Mouse (Mus musculus) intestine, embryonic 15.5 days (tissue): ENCODE results near the gene Cyp2t4. TPM values are rescaled to one million over a fixed set of nuclear protein-coding genes. Genes with fewer than 3 reads are reported as not detected.

ENCODE experiments used
- ATAC-seq: fragments of 200-750 bp; cut with Nextera tagmentation; 2 replicates; pipeline ENCODE4 v1.8.0; 2017; ENCODE audit warnings: moderate TSS enrichment, moderate library complexity
- H3K27ac ChIP-seq: fragments of 300-500 bp; sonication (generic); 2 replicates; pipeline ENCODE4 v1.5.1; 2015; ENCODE audit warnings: mild to moderate bottlenecking, inconsistent platforms
- H3K27me3 ChIP-seq: fragments of 300-500 bp; sonication (generic); replicated peaks from 2 replicates; pipeline ENCODE4 v1.6.1; 2015; ENCODE audit warnings: inconsistent platforms
- H3K36me3 ChIP-seq: fragments of 300-500 bp; sonication (generic); 2 replicates; pipeline ENCODE4 v1.6.1; 2015; ENCODE audit warnings: inconsistent platforms
- H3K4me1 ChIP-seq: fragments of 300-500 bp; sonication (generic); replicated peaks from 2 replicates; pipeline ENCODE4 v1.6.1; 2015; ENCODE audit warnings: inconsistent platforms
- H3K4me2 ChIP-seq: fragments of 300-500 bp; sonication (generic); replicated peaks from 2 replicates; pipeline ENCODE4 v1.6.1; 2015; ENCODE audit warnings: mild to moderate bottlenecking, inconsistent platforms
- H3K4me3 ChIP-seq: fragments of 300-500 bp; sonication (generic); replicated peaks from 2 replicates; pipeline ENCODE4 v1.5.1; 2015; ENCODE audit warnings: inconsistent platforms
- H3K9ac ChIP-seq: fragments of 300-500 bp; sonication (generic); 2 replicates; pipeline ENCODE4 v1.6.1; 2015; ENCODE audit warnings: inconsistent platforms
- H3K9me3 ChIP-seq: fragments of 300-500 bp; sonication (generic); 2 replicates; pipeline ENCODE4 v1.6.1; 2016; ENCODE audit warnings: inconsistent platforms
- WGBS: fragments of 180-500 bp; shearing (Covaris S2); methylation state at CpG from one replicate; pipeline ENCODE4 v1.1.7; 2015; 5-methylcytosine and 5-hydroxymethylcytosine counted together
- polyA plus RNA-seq: library from polyadenylated mRNA; unstranded; fragments of >200 nt; fragmentation: Nextera tagmentation; extraction: Ambion mirVana; gene quantifications from 2 replicates; pipeline ENCODE4 v1.2.1, GENCODE M21; 2015

Cyp2t4 gene
- polyA plus RNA-seq, 1 experiment from 2014 or later: 0.09 TPM

DNA sequence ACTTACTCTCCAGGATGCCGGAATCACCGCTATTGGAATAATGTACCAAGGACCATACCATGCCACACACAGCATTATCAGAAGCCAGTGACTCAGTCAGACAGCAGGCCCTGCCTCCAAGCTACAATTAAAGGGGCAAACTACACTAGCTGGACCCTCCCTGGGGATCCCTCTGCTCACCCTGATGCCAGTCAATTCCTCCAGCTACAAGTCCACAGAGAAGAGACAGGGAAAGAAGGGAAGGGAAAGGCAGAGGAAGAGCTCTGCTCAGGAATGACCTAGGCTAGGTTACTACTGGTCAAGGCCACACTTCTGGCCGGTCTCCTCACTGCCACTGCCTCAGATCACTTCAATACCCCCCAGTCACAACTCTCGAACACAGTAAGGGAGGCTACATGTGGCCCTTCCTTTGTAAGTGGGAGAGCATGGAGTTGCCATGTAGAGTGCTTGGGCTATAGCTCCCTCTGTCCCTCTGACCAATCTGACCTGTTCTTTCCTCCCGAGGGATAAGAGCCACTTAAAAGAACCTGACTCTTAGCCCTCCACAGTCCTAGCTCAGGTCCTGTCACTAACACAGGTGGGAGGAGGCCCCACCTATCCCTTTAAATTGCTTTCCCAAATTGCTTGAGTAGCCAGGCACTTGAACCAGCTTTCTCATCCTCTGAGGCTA, 9.4 kb downstream of the Cyp2t4 start:
- H3K4me3 ChIP-seq: no peak overlapping the region
- no peak for ATAC-seq
- 76% methylated on average over 5 of the region's 5 CpGs for WGBS
- H3K9ac ChIP-seq: peak overlapping the region; percentile 20; the same call in 1 of the 2 replicates
- H3K4me2 ChIP-seq: peak overlapping the region; percentile 78; the same call in 1 of the 2 replicates
- no peaks in the 10 kb centered on the region for H3K27me3 ChIP-seq
- peaks cover 55% of the 10 kb centered on the region for H3K4me1 ChIP-seq
- H3K9me3 ChIP-seq: no peaks in the 10 kb centered on the region
- H3K27ac ChIP-seq: no peak overlapping the region
- H3K36me3 ChIP-seq: peaks cover 17% of the 10 kb centered on the region; the same call in 1 of the 2 replicates

DNA sequence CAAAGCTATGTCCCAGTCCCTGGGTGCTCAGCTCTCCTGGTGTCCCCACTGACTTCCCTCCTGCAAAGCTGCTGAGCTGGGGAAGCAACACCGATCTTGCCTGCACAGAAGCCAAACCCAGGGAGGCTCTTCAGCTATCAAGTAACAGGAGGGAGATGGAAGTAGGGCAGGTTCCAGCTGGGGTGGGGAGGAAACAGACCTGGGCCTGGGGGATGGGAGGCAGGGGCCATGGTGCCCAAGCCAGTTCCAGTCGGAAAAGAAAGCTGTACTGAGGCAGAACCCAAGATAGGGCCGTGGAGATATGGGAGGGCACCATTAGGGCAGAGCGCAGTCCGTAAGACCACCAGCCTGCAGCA, 9.9 kb downstream of the Cyp2t4 start:
- H3K9me3 ChIP-seq: no peaks in the 10 kb centered on the region
- 78% methylated on average over 5 of the region's 5 CpGs for WGBS
- no peaks in the 10 kb centered on the region for H3K27me3 ChIP-seq
- peaks cover 15% of the 10 kb centered on the region; the same call in 1 of the 2 replicates for H3K36me3 ChIP-seq
- no peak overlapping the region for H3K4me3 ChIP-seq
- H3K4me2 ChIP-seq: peak overlapping the region; percentile 78
- no peak overlapping the region for H3K27ac ChIP-seq
- H3K4me1 ChIP-seq: peaks cover 55% of the 10 kb centered on the region
- H3K9ac ChIP-seq: peak overlapping the region; percentile 20; the same call in 1 of the 2 replicates
- no peak for ATAC-seq

DNA sequence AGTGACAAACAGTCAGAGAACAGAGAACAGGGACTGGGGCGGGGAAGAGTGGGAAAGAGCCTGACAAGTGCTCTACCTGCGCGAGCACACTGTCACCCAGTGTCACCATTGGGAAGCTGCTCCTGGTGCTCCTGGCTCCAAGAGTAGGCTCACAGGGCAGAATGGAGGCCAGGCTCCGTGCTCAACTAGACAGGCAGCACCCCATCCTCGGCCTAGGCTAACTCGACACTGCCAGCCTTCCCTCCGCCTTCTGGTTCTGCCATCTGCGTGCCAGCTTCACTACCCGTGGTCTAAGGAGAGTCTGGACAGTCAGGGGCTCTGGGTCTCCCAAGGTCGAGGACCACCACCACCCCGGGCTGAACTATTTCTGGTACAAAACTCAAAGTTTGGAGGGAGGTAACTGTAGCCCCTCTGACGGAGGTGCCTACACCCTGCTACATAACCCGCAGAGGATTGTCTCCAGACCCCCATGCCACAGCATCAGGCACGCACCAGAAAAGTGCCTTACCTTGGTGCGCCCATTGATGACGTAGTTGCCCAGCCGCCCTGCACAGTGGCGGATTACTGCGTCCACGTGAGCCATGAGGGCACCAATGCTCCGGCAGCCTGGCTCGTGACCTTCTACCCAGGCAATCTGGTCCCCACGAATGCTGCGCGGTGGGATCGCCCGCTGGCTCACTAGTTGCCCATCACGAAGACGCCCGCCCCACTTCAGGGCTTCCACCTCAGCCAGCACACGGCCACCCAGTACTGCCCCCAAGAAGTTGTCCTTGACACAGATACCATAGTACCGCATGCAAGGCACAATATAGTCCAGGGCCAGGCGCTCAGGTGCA, 10.8 kb downstream of the Cyp2t4 start:
- peaks cover 55% of the 10 kb centered on the region for H3K4me1 ChIP-seq
- H3K27me3 ChIP-seq: no peaks in the 10 kb centered on the region
- H3K9ac ChIP-seq: peak overlapping the region; percentile 83
- H3K4me2 ChIP-seq: peak overlapping the region; percentile 78
- no peaks in the 10 kb centered on the region for H3K9me3 ChIP-seq
- ATAC-seq: no peak
- 0 out of 2 replicates have a peak, but pooled peaks cover 7% of the 10 kb centered on the region for H3K36me3 ChIP-seq
- H3K27ac ChIP-seq: no peak overlapping the region
- peak overlapping the region; percentile 72 for H3K4me3 ChIP-seq
- 81% methylated on average over 33 of the region's 33 CpGs for WGBS

DNA sequence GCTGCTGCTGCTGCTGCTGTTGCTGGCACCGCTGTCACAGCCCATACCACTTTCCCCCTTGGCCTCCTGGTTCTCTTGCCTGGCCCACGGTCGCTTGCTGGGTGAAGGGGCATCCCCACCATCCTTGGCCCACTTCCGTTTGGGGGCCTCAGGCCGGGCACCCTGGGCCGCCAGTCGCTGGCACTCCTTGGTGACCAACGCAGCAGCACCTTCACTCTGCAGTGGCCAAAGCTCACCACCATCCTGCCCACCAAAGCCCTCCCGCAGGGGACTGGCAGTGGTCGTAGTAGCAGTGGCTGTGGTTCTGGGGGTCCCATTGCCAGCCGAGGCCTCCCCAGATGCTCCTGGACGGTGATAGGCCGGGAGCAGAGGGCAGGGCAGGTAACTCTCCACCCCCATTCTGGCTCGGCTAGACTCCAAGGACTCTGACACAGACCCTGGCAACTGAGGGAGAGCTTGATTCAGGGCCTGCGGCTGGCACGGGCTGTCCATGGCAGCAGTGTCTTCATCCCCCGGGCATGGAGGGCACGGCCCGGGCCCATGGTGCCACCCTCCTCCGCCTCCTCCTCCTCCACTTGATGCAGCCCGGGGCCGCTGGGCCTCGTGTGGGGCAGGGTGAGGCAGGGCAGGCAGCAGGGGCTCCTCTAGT, 11.6 kb downstream of the Cyp2t4 start:
- WGBS: 65% methylated on average over 23 of the region's 23 CpGs
- peak overlapping the region; percentile 78 for H3K4me2 ChIP-seq
- H3K4me1 ChIP-seq: peaks cover 52% of the 10 kb centered on the region
- peak overlapping the region; percentile 83 for H3K9ac ChIP-seq
- H3K27ac ChIP-seq: no peak overlapping the region
- no peaks in the 10 kb centered on the region for H3K27me3 ChIP-seq
- H3K9me3 ChIP-seq: no peaks in the 10 kb centered on the region
- ATAC-seq: no peak
- H3K36me3 ChIP-seq: 0 out of 2 replicates have a peak, but pooled peaks cover 3% of the 10 kb centered on the region
- H3K4me3 ChIP-seq: peak overlapping the region; percentile 72

DNA sequence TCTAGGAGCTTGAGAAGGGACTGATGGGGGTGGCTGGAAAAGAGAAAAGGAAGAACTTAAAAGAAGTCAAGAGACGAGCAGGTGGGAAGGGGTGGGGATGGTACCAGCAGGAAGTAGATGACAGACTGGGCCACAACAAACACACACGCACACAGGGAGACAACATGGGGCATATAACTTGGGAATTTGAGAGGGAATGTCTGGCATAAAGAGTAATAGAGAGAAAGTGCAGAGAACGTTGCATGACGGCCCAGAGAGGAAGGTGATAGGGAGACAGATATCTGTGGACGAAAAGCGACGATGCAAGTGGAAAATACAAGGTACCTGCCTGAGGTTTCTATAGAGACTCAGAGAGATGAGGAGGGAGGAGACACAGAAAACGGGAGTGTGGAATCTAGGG, 12.2 kb downstream of the Cyp2t4 start:
- Histone ChIP-seq H3K27ac (peak overlapping the region; percentile 98), H3K36me3 (0 out of 2 replicates have a peak, but pooled peaks cover 3% of the 10 kb centered on the region), H3K4me3 (peak overlapping the region; percentile 72), H3K4me2 (peak overlapping the region; percentile 78), H3K27me3 (no peaks in the 10 kb centered on the region), H3K9me3 (no peaks in the 10 kb centered on the region), H3K4me1 (peaks cover 48% of the 10 kb centered on the region), H3K9ac (peak overlapping the region; percentile 83)
- ATAC-seq: peak; percentile 10
- WGBS: 2% methylated on average over 8 of the region's 8 CpGs

GRCm38 (mm10) chr7:27166229-27166613, 12.7 kb downstream of the Cyp2t4 start:
- Histone ChIP-seq H3K4me2 (peak overlapping the region; percentile 78), H3K36me3 (0 out of 2 replicates have a peak, but pooled peaks cover 3% of the 10 kb centered on the region), H3K9ac (peak overlapping the region; percentile 83), H3K27ac (peak overlapping the region; percentile 98), H3K4me3 (peak overlapping the region; percentile 72), H3K9me3 (no peaks in the 10 kb centered on the region), H3K4me1 (peaks cover 43% of the 10 kb centered on the region), H3K27me3 (no peaks in the 10 kb centered on the region)
- ATAC-seq: peak; percentile 91
- under 1% methylated on average over 41 of the region's 43 CpGs for WGBS

GRCm38 (mm10) chr7:27166614-27167474, 13.3 kb downstream of the Cyp2t4 start, which contains the start of gene Egln2:
TSS of gene Egln2 (minus strand) at chr7:27166802.
- H3K36me3 ChIP-seq: 0 out of 2 replicates have a peak, but pooled peaks cover 3% of the 10 kb centered on the region
- 1% methylated on average over 51 of the region's 61 CpGs for WGBS
- H3K9ac ChIP-seq: peak within 1 kb of the TSS; percentile 83
- H3K27ac ChIP-seq: peak within 1 kb of the TSS; percentile 98
- no peaks in the 10 kb centered on the region for H3K9me3 ChIP-seq
- peak within 1 kb of the TSS; percentile 72 for H3K4me3 ChIP-seq
- H3K27me3 ChIP-seq: no peaks in the 10 kb centered on the region
- H3K4me2 ChIP-seq: peak within 1 kb of the TSS; percentile 78
- H3K4me1 ChIP-seq: peaks cover 38% of the 10 kb centered on the region
- ATAC-seq: peak; percentile 88

DNA sequence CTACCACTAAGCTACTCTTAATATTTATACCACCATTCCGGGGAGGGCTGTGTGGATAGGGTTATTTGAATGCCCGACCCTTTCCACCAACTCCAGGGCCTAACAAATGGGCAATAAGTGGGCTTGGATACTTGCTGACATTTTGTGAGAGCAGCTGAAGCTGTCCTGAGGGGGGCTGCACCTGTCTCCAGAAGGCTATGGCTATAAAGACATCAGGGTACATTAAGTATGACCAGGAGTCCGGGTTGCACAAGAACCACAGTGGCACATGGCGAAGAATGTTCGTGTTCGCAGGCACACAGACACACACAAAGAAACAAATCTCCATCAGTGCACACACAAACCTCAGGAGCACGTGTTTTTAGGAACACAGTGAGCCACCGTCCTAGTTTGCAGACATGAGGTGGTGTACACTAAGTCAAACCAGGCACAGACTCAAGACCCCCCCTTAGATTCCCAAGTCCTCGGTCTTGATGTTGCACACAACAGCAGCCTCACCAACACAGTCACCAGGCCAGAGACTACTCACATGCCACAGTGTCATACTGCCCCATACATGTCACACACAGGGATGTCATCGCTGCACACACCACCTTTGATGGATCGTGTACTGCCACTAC, 14.1 kb downstream of the Cyp2t4 start:
- peak overlapping the region; percentile 46; the same call in 1 of the 2 replicates for H3K9ac ChIP-seq
- peak overlapping the region; percentile 98 for H3K27ac ChIP-seq
- no peaks in the 10 kb centered on the region for H3K9me3 ChIP-seq
- peaks cover 5% of the 10 kb centered on the region; the same call in 1 of the 2 replicates for H3K36me3 ChIP-seq
- peak overlapping the region; percentile 74 for H3K4me2 ChIP-seq
- H3K4me1 ChIP-seq: peaks cover 35% of the 10 kb centered on the region
- peak overlapping the region; percentile 72 for H3K4me3 ChIP-seq
- WGBS: 71% methylated on average over 11 of the region's 11 CpGs
- ATAC-seq: no peak
- H3K27me3 ChIP-seq: no peaks in the 10 kb centered on the region

GRCm38 (mm10) chr7:27168371-27168770, 14.9 kb downstream of the Cyp2t4 start:
- H3K27ac ChIP-seq: no peak overlapping the region
- no peaks in the 10 kb centered on the region for H3K27me3 ChIP-seq
- no peak for ATAC-seq
- no peaks in the 10 kb centered on the region for H3K9me3 ChIP-seq
- no peak overlapping the region for H3K4me3 ChIP-seq
- no peak overlapping the region for H3K4me2 ChIP-seq
- no peak overlapping the region for H3K9ac ChIP-seq
- peaks cover 27% of the 10 kb centered on the region for H3K4me1 ChIP-seq
- peaks cover 12% of the 10 kb centered on the region; the same call in 1 of the 2 replicates for H3K36me3 ChIP-seq
- 83% methylated on average over 5 of the region's 5 CpGs for WGBS

DNA sequence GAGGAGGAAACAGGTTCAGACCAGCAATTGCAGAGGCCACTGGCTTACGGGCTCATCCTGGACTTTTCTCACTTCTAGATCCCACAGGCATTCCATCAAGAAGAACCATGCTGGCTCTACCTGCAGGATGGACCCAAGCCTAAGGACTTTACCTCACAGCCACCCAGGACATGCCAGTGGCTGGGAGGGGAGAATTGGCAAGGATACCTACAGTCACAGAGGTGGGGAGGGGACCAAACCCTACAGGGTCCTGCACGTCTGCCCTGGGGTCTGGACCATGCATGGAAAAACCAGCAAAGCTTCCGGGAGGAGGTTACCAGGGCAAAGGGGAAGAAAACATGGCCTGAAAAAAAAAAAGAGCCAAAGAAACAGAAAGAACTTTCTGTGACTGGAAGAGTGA, 17.5 kb downstream of the Cyp2t4 start:
- 96% methylated on average over 3 of the region's 3 CpGs for WGBS
- Histone ChIP-seq H3K4me1 (0 out of 2 replicates have a peak, but pooled peaks cover 6% of the 10 kb centered on the region), H3K27me3 (no peaks in the 10 kb centered on the region), H3K4me2 (no peak overlapping the region), H3K27ac (no peak overlapping the region), H3K9me3 (no peaks in the 10 kb centered on the region), H3K36me3 (peaks cover 9% of the 10 kb centered on the region; the same call in 1 of the 2 replicates), H3K4me3 (no peak overlapping the region), H3K9ac (no peak overlapping the region)
- ATAC-seq: no peak

GRCm38 (mm10) chr7:27174496-27174895, 21.0 kb downstream of the Cyp2t4 start:
- H3K36me3 ChIP-seq: peaks cover 9% of the 10 kb centered on the region; the same call in 1 of the 2 replicates
- no peak overlapping the region for H3K9ac ChIP-seq
- H3K4me2 ChIP-seq: no peak overlapping the region
- no peaks in the 10 kb centered on the region for H3K9me3 ChIP-seq
- no peak for ATAC-seq
- WGBS: 93% methylated on average over 15 of the region's 15 CpGs
- peaks cover 2% of the 10 kb centered on the region; the same call in 1 of the 2 replicates for H3K4me1 ChIP-seq
- H3K27ac ChIP-seq: no peak overlapping the region
- no peak overlapping the region for H3K4me3 ChIP-seq
- H3K27me3 ChIP-seq: no peaks in the 10 kb centered on the region
